Mouse (Mus musculus) embryonic facial prominence, embryonic 15.5 days (tissue): ENCODE data around the gene Abhd11. TPM values are rescaled to one million over a fixed set of nuclear protein-coding genes. Genes with fewer than 3 reads are reported as not detected.

Experiments used
- ATAC-seq: fragments of 200-750 bp; cut with Nextera tagmentation; 2 replicates; pipeline ENCODE4 v1.8.0; 2017; ENCODE audit warnings: low read depth, moderate TSS enrichment; ENCODE audit not compliant: insufficient number of reproducible peaks, low FRiP score, low TSS enrichment
- H3K27ac ChIP-seq: fragments of 300-500 bp; sonication (generic); replicated peaks from 2 replicates; pipeline ENCODE4 v1.5.1; 2015; ENCODE audit warnings: mild to moderate bottlenecking, inconsistent platforms
- H3K27me3 ChIP-seq: fragments of 300-500 bp; sonication (generic); 2 replicates; pipeline ENCODE4 v1.6.1; 2015; ENCODE audit warnings: inconsistent platforms
- H3K36me3 ChIP-seq: fragments of 300-500 bp; sonication (generic); 2 replicates; pipeline ENCODE4 v1.6.1; 2015; ENCODE audit warnings: mild to moderate bottlenecking, inconsistent platforms
- H3K4me1 ChIP-seq: fragments of 300-500 bp; sonication (generic); 2 replicates; pipeline ENCODE4 v1.6.1; 2015; ENCODE audit warnings: inconsistent platforms
- H3K4me2 ChIP-seq: fragments of 300-500 bp; sonication (generic); replicated peaks from 2 replicates; pipeline ENCODE4 v1.6.1; 2015; ENCODE audit warnings: mild to moderate bottlenecking, inconsistent platforms
- H3K4me3 ChIP-seq: fragments of 300-500 bp; sonication (generic); replicated peaks from 2 replicates; pipeline ENCODE4 v1.5.1; 2015; ENCODE audit warnings: mild to moderate bottlenecking, inconsistent platforms
- H3K9ac ChIP-seq: fragments of 300-500 bp; sonication (generic); 2 replicates; pipeline ENCODE4 v1.6.1; 2015; ENCODE audit warnings: inconsistent platforms
- H3K9me3 ChIP-seq: fragments of 300-500 bp; sonication (generic); replicated peaks from 2 replicates; pipeline ENCODE4 v1.6.1; 2016; ENCODE audit warnings: inconsistent platforms
- WGBS: fragments of 180-500 bp; shearing (Covaris S2); methylation state at CpG from one replicate; pipeline ENCODE4 v1.1.7; 2015; 5-methylcytosine and 5-hydroxymethylcytosine counted together
- polyA plus RNA-seq: library from polyadenylated mRNA; unstranded; fragments of >200 nt; fragmentation: Nextera tagmentation; extraction: Ambion mirVana; gene quantifications from 2 replicates; pipeline ENCODE4 v1.2.1, GENCODE M21; 2015

The Abhd11 gene
- polyA plus RNA-seq, 1 experiment from 2014 or later = 68.9 TPM

- WGBS = 50% methylated on average over 18 of the region's 18 CpGs
- Histone ChIP-seq H3K27me3 (no peaks in the 10 kb centered on the region), H3K4me2 (no peak overlapping the region; the same call in 1 of the 2 replicates), H3K27ac (0 out of 2 replicates have a peak overlapping the region, but pooled peaks have one; percentile 17), H3K4me1 (peaks cover 34% of the 10 kb centered on the region), H3K9me3 (no peaks in the 10 kb centered on the region), H3K9ac (no peak overlapping the region), H3K36me3 (no peaks in the 10 kb centered on the region), H3K4me3 (no peak overlapping the region)
- no peak for ATAC-seq
Observed at GRCm38 (mm10) chr5:135029007-135029854, 20.3 kb downstream of the Abhd11 start.

DNA sequence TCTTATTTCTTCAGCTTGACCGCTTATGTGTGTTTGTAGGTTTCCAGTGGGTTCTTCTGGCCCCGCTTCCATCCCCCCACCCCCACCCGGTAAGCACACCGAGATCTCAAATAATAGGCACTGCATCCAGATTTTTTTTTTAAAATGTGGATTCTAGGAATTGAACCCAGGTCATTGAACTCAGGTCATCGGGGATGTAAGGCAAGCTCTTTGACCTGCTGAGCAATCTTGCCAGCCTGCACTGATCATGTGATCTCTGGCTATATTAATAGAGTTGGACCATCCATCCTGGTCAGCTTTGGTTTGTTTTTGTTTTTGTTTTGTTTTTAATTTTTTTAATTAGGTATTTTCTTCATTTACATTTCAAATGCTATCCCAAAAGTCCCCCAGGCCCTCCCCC is 23.6 kb downstream of the Abhd11 start:
- no peaks in the 10 kb centered on the region for H3K27me3 ChIP-seq
- no peak overlapping the region for H3K27ac ChIP-seq
- H3K36me3 ChIP-seq = peaks cover 7% of the 10 kb centered on the region; the same call in 1 of the 2 replicates
- H3K9ac ChIP-seq = no peak overlapping the region
- peaks cover 13% of the 10 kb centered on the region for H3K4me1 ChIP-seq
- no peak overlapping the region for H3K4me3 ChIP-seq
- no peak overlapping the region for H3K4me2 ChIP-seq
- H3K9me3 ChIP-seq = no peaks in the 10 kb centered on the region
- WGBS = 85% methylated on average over 5 of the region's 5 CpGs
- ATAC-seq = no peak

DNA sequence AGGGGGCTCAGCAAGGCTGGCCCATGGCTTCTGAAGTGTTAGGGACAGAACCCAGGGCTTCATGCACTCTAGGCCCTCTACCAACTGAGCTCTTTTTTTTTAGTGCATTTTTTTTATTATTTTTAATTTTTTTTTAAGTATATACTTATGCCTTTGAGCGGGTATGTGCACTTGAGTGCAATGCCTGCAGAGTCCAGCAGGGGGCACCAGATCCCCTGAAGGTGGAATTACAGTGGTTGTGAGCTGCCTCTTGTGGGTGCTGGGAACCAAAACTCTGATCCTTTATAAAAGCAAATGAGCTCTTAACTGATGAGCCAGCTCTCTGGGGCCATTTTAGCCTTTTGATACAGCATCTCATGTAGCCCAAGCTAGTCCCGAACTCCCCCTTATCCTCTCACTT is 25.6 kb downstream of the Abhd11 start:
- H3K4me1 ChIP-seq = peaks cover 2% of the 10 kb centered on the region; the same call in 1 of the 2 replicates
- H3K36me3 ChIP-seq = peaks cover 19% of the 10 kb centered on the region; the same call in 1 of the 2 replicates
- no peaks in the 10 kb centered on the region for H3K27me3 ChIP-seq
- no peak overlapping the region for H3K4me2 ChIP-seq
- no peaks in the 10 kb centered on the region for H3K9me3 ChIP-seq
- ATAC-seq = no peak
- no peak overlapping the region for H3K27ac ChIP-seq
- H3K9ac ChIP-seq = no peak overlapping the region
- WGBS = 97% methylated on average over 2 of the region's 2 CpGs
- no peak overlapping the region for H3K4me3 ChIP-seq

GRCm38 (mm10) chr5:135035608-135036359 is 26.8 kb downstream of the Abhd11 start:
- no peak for ATAC-seq
- H3K4me1 ChIP-seq = peaks cover 10% of the 10 kb centered on the region; the same call in 1 of the 2 replicates
- H3K27ac ChIP-seq = no peak overlapping the region
- peaks cover 22% of the 10 kb centered on the region; the same call in 1 of the 2 replicates for H3K36me3 ChIP-seq
- no peaks in the 10 kb centered on the region for H3K9me3 ChIP-seq
- no peak overlapping the region for H3K4me3 ChIP-seq
- 69% methylated on average over 18 of the region's 18 CpGs for WGBS
- no peak overlapping the region for H3K4me2 ChIP-seq
- no peak overlapping the region for H3K9ac ChIP-seq
- no peaks in the 10 kb centered on the region for H3K27me3 ChIP-seq

GRCm38 (mm10) chr5:135037946-135038345 is 29.0 kb downstream of the Abhd11 start:
- H3K27me3 ChIP-seq = no peaks in the 10 kb centered on the region
- H3K27ac ChIP-seq = no peak overlapping the region
- peaks cover 22% of the 10 kb centered on the region; the same call in 1 of the 2 replicates for H3K36me3 ChIP-seq
- no peaks in the 10 kb centered on the region for H3K9me3 ChIP-seq
- 81% methylated on average over 3 of the region's 3 CpGs for WGBS
- H3K4me1 ChIP-seq = peaks cover 10% of the 10 kb centered on the region; the same call in 1 of the 2 replicates
- H3K4me3 ChIP-seq = no peak overlapping the region
- no peak for ATAC-seq
- H3K4me2 ChIP-seq = no peak overlapping the region
- H3K9ac ChIP-seq = no peak overlapping the region

DNA sequence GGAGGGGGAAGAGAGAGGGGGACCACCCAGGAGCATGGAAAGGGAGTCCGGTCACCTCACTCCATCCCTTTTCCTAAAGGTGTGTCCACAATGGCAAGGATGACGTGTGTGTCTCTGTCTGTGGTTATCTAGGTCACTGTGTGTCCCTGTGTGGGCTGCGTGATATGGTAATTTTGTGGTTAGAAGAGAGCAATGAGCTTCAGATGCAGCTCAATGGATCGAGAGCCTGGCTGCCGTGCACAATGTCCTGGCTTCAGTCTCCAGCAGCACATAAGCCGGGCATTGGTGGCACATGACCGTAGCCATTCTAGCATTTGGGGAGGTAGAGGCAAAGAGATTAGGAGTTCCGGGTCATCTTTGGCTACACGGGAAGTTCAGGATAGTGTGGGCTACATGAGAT is 30.6 kb downstream of the Abhd11 start:
- ATAC-seq = no peak
- WGBS = 76% methylated on average over 9 of the region's 9 CpGs

GRCm38 (mm10) chr5:135040059-135040458 is 31.1 kb downstream of the Abhd11 start:
- WGBS = 43% methylated on average over 6 of the region's 6 CpGs

More for the DNA sequence above, 30.6 kb downstream of the Abhd11 start:
- Histone ChIP-seq H3K4me2 (no peak overlapping the region), H3K9ac (no peak overlapping the region), H3K27ac (no peak overlapping the region), H3K4me1 (peaks cover 10% of the 10 kb centered on the region; the same call in 1 of the 2 replicates), H3K27me3 (no peaks in the 10 kb centered on the region), H3K4me3 (no peak overlapping the region), H3K36me3 (peaks cover 27% of the 10 kb centered on the region; the same call in 1 of the 2 replicates), H3K9me3 (no peaks in the 10 kb centered on the region)

GRCm38 (mm10) chr5:135040777-135041176 is 31.8 kb downstream of the Abhd11 start:
- H3K9me3 ChIP-seq = no peaks in the 10 kb centered on the region
- H3K4me2 ChIP-seq = no peak overlapping the region
- WGBS = 82% methylated on average over 11 of the region's 11 CpGs
- no peak overlapping the region for H3K9ac ChIP-seq
- ATAC-seq = no peak
- no peak overlapping the region for H3K4me3 ChIP-seq
- no peaks in the 10 kb centered on the region for H3K27me3 ChIP-seq
- H3K27ac ChIP-seq = no peak overlapping the region
- H3K36me3 ChIP-seq = peaks cover 39% of the 10 kb centered on the region
- H3K4me1 ChIP-seq = peaks cover 10% of the 10 kb centered on the region; the same call in 1 of the 2 replicates

More at GRCm38 (mm10) chr5:135040059-135040458, 31.1 kb downstream of the Abhd11 start:
- H3K9me3 ChIP-seq = no peaks in the 10 kb centered on the region
- peaks cover 10% of the 10 kb centered on the region; the same call in 1 of the 2 replicates for H3K4me1 ChIP-seq
- H3K36me3 ChIP-seq = peaks cover 32% of the 10 kb centered on the region
- H3K4me3 ChIP-seq = no peak overlapping the region
- no peak overlapping the region for H3K9ac ChIP-seq
- H3K4me2 ChIP-seq = no peak overlapping the region
- H3K27ac ChIP-seq = no peak overlapping the region
- no peak for ATAC-seq
- no peaks in the 10 kb centered on the region for H3K27me3 ChIP-seq

GRCm38 (mm10) chr5:135042105-135042788 is 33.3 kb downstream of the Abhd11 start:
- no peak overlapping the region for H3K4me3 ChIP-seq
- WGBS = 38% methylated on average over 20 of the region's 21 CpGs
- H3K36me3 ChIP-seq = peaks cover 45% of the 10 kb centered on the region
- no peak for ATAC-seq
- H3K4me2 ChIP-seq = no peak overlapping the region
- H3K9ac ChIP-seq = no peak overlapping the region
- peaks cover 10% of the 10 kb centered on the region; the same call in 1 of the 2 replicates for H3K4me1 ChIP-seq
- no peaks in the 10 kb centered on the region for H3K27me3 ChIP-seq
- H3K27ac ChIP-seq = no peak overlapping the region
- H3K9me3 ChIP-seq = no peaks in the 10 kb centered on the region

DNA sequence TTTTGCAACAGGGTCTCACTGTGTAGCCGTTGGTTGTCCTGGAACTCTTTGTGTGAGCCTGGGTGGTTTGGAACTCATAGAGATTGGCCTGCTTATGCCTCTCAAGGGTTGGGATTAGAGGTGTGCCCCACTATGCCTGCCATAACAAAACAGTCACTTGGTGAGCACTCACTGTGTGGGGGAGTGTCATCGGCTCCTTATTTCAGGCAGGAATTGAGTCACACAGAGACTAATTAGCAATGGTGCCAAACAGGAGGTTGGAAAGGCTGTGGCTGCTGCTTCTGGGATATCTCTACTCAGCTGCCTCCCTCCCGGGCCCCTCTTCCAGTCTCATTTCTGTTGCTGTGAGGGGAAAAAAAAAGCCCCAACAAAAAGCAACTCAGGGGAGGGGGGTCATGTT is 35.6 kb downstream of the Abhd11 start:
- 88% methylated on average over 3 of the region's 3 CpGs for WGBS
- Histone ChIP-seq H3K9ac (no peak overlapping the region), H3K9me3 (no peaks in the 10 kb centered on the region), H3K4me1 (peaks cover 9% of the 10 kb centered on the region; the same call in 1 of the 2 replicates), H3K36me3 (peaks cover 48% of the 10 kb centered on the region), H3K4me2 (no peak overlapping the region), H3K27me3 (no peaks in the 10 kb centered on the region), H3K4me3 (no peak overlapping the region), H3K27ac (no peak overlapping the region)
- no peak for ATAC-seq
